Mouse (Mus musculus) c-Kit-positive CD71-negative TER-119-negative erythroid progenitor cells, embryonic 14.5 days (primary cell): ENCODE measurements around the gene Cdhr4.
A peak's percentile ranks its signal among the peaks of the same experiment; 100 is the strongest.

Experiments used
- DNase-seq: peaks from one replicate; pipeline ENCODE4 v3.0.0-alpha.2; 2013; ENCODE audit warnings: low read depth

Cdhr4 gene

GRCm38 (mm10) chr9:107992197-107992596 is at the start of gene Cdhr4:
Gene Cdhr4 (plus strand): TSS chr9:107992497.
- DNase-seq = no peak

GRCm38 (mm10) chr9:107947241-107948194 is 44.8 kb upstream of the Cdhr4 start:
- no peak for DNase-seq

- DNase-seq = no peak
Observed at GRCm38 (mm10) chr9:107949184-107949921, 42.9 kb upstream of the Cdhr4 start.

GRCm38 (mm10) chr9:107949922-107950235 is 42.4 kb upstream of the Cdhr4 start, which contains the start of gene Traip:
Gene Traip (plus strand): TSS chr9:107950136.
- no peak for DNase-seq

GRCm38 (mm10) chr9:107950460-107951355 is 41.6 kb upstream of the Cdhr4 start:
- peak; percentile 78 for DNase-seq

GRCm38 (mm10) chr9:107955613-107956289 is 36.5 kb upstream of the Cdhr4 start:
- DNase-seq = no peak

GRCm38 (mm10) chr9:107957141-107957540 is 35.2 kb upstream of the Cdhr4 start:
- DNase-seq = no peak

GRCm38 (mm10) chr9:107959896-107960295 is 32.4 kb upstream of the Cdhr4 start:
- no peak for DNase-seq

GRCm38 (mm10) chr9:107960928-107961327 is 31.4 kb upstream of the Cdhr4 start:
- DNase-seq = no peak

GRCm38 (mm10) chr9:107961351-107961762 is 30.9 kb upstream of the Cdhr4 start:
- DNase-seq = no peak

GRCm38 (mm10) chr9:107961881-107962280 is 30.4 kb upstream of the Cdhr4 start:
- DNase-seq = no peak

- no peak for DNase-seq
Observed at GRCm38 (mm10) chr9:107962916-107963315, 29.4 kb upstream of the Cdhr4 start.

GRCm38 (mm10) chr9:107963700-107964099 is 28.6 kb upstream of the Cdhr4 start:
- DNase-seq = peak; percentile 86

- no peak for DNase-seq
Observed at GRCm38 (mm10) chr9:107964681-107965080, 27.6 kb upstream of the Cdhr4 start.

GRCm38 (mm10) chr9:107966676-107967075 is 25.6 kb upstream of the Cdhr4 start:
- DNase-seq = no peak

- DNase-seq = no peak
Observed at GRCm38 (mm10) chr9:107967437-107967836, 24.9 kb upstream of the Cdhr4 start.

- DNase-seq = no peak
Observed at GRCm38 (mm10) chr9:107968531-107968930, 23.8 kb upstream of the Cdhr4 start.

- DNase-seq = no peak
Observed at GRCm38 (mm10) chr9:107970311-107970710, 22.0 kb upstream of the Cdhr4 start.

GRCm38 (mm10) chr9:107971690-107972541 is 20.4 kb upstream of the Cdhr4 start:
- no peak for DNase-seq

- DNase-seq = no peak
Observed at GRCm38 (mm10) chr9:107974491-107975171, 17.7 kb upstream of the Cdhr4 start.
